12 mouse cellular contexts compared by ENCODE assay signal in genomic region chr16:34099795-34100194, GRCm38 (mm10).
"Had no signal": no experiment of that assay in that cellular context is flagged by ENCODE, and none has a peak within 500 bp of the region (broad histone marks: within the 10 kb centered on the region; RNA-seq: fewer than 3 reads in every experiment).

No protein-coding gene starts in this region.

- ATAC-seq: hindbrain, postnatal 0 days; midbrain, embryonic 13.5 days had no signal

- H3K36me3 ChIP-seq: liver, embryonic 15.5 days; lung, embryonic 15.5 days; stomach, embryonic 15.5 days had no signal

- H3K27ac ChIP-seq: hindbrain, postnatal 0 days; liver, embryonic 15.5 days; lung, embryonic 15.5 days; midbrain, embryonic 13.5 days; stomach, embryonic 15.5 days had no signal

- H3K9me3 ChIP-seq: liver, embryonic 15.5 days; lung, embryonic 15.5 days; midbrain, embryonic 13.5 days; stomach, embryonic 15.5 days had no signal

- H3K27me3 ChIP-seq: lung, embryonic 15.5 days; stomach, embryonic 15.5 days had no signal

- H3K9ac ChIP-seq: liver, embryonic 15.5 days; lung, embryonic 15.5 days; midbrain, embryonic 13.5 days; stomach, embryonic 15.5 days had no signal

- H3K4me3 ChIP-seq: liver, embryonic 15.5 days; lung, embryonic 15.5 days; midbrain, embryonic 13.5 days; stomach, embryonic 15.5 days had no signal

- DNase-seq: kidney, adult 18-20 months; kidney, postnatal 10 days; layer of hippocampus, postnatal 36 days; right cerebral cortex, postnatal 14 days; thymus, adult 2 months; thymus, postnatal 25 days had no signal

- H3K4me2 ChIP-seq: liver, embryonic 11.5 days; liver, embryonic 15.5 days; lung, embryonic 15.5 days; midbrain, embryonic 13.5 days; stomach, embryonic 15.5 days had no signal
